Mouse (Mus musculus) liver, embryonic 13.5 days (tissue): Measurements from ENCODE around the gene Hnrnpd. TPM values are rescaled to one million over a fixed set of nuclear protein-coding genes. Genes with fewer than 3 reads are reported as not detected.
A peak's percentile ranks its signal among the peaks of the same experiment; 100 is the strongest.

Source experiments
- ATAC-seq: fragments of 200-750 bp; cut with Nextera tagmentation; 2 replicates; pipeline ENCODE4 v1.8.0; 2017; ENCODE audit warnings: low read depth, mild to moderate bottlenecking, moderate number of reproducible peaks, moderate library complexity
- DNase-seq: peaks from one replicate; pipeline ENCODE4 v3.0.0; 2022
- H3K27ac ChIP-seq: fragments of 300-500 bp; sonication (generic); 2 replicates; pipeline ENCODE4 v1.5.1; 2015; ENCODE audit warnings: moderate library complexity, mild to moderate bottlenecking, inconsistent platforms
- H3K27me3 ChIP-seq: fragments of 300-500 bp; sonication (generic); 2 replicates; pipeline ENCODE4 v1.6.1; 2015; ENCODE audit warnings: mild to moderate bottlenecking, inconsistent platforms
- H3K36me3 ChIP-seq: fragments of 300-500 bp; sonication (generic); 2 replicates; pipeline ENCODE4 v1.6.1; 2015; ENCODE audit warnings: mild to moderate bottlenecking, inconsistent platforms
- H3K4me1 ChIP-seq: fragments of 300-500 bp; sonication (generic); replicated peaks from 2 replicates; pipeline ENCODE4 v1.6.1; 2015; ENCODE audit warnings: inconsistent platforms
- H3K4me2 ChIP-seq: fragments of 300-500 bp; sonication (generic); 2 replicates; pipeline ENCODE4 v1.6.1; 2015; ENCODE audit warnings: inconsistent platforms, mild to moderate bottlenecking, moderate library complexity
- H3K4me3 ChIP-seq: fragments of 300-500 bp; sonication (generic); replicated peaks from 2 replicates; pipeline ENCODE4 v1.5.1; 2015; ENCODE audit warnings: mild to moderate bottlenecking, inconsistent platforms
- H3K9ac ChIP-seq: fragments of 300-500 bp; sonication (generic); 2 replicates; pipeline ENCODE4 v1.6.1; 2015; ENCODE audit warnings: mild to moderate bottlenecking, inconsistent platforms
- H3K9me3 ChIP-seq: fragments of 300-500 bp; sonication (generic); replicated peaks from 2 replicates; pipeline ENCODE4 v1.6.1; 2016; ENCODE audit warnings: inconsistent platforms
- WGBS: fragments of 180-500 bp; shearing (Covaris S2); methylation state at CpG from one replicate; pipeline ENCODE4 v1.1.7; 2015; ENCODE audit not compliant: insufficient replicate concordance; 5-methylcytosine and 5-hydroxymethylcytosine counted together
- polyA plus RNA-seq: library from polyadenylated mRNA; unstranded; fragments of >200 nt; fragmentation: Nextera tagmentation; extraction: Ambion mirVana; gene quantifications from 2 replicates; pipeline ENCODE4 v1.2.1, GENCODE M21; 2015

Gene Hnrnpd
- polyA plus RNA-seq, 1 experiment from 2014 or later: 84.1 TPM

GRCm38 (mm10) chr5:99959236-99959936 is 19.4 kb downstream of the Hnrnpd start:
- ATAC-seq (no peak), DNase-seq (no peak)
- Histone ChIP-seq H3K4me2 (no peak overlapping the region), H3K9me3 (no peaks in the 10 kb centered on the region), H3K4me1 (0 out of 2 replicates have a peak, but pooled peaks cover 4% of the 10 kb centered on the region), H3K27ac (no peak overlapping the region), H3K9ac (no peak overlapping the region), H3K4me3 (no peak overlapping the region), H3K27me3 (no peaks in the 10 kb centered on the region), H3K36me3 (peaks cover 60% of the 10 kb centered on the region)
- WGBS: 82% methylated on average over 2 of the region's 2 CpGs

- Histone ChIP-seq H3K27ac (no peak overlapping the region), H3K9ac (no peak overlapping the region), H3K4me1 (0 out of 2 replicates have a peak, but pooled peaks cover 4% of the 10 kb centered on the region), H3K4me2 (no peak overlapping the region), H3K4me3 (no peak overlapping the region), H3K9me3 (no peaks in the 10 kb centered on the region), H3K36me3 (peaks cover 53% of the 10 kb centered on the region), H3K27me3 (no peaks in the 10 kb centered on the region)
- no peak for DNase-seq
- WGBS: 87% methylated on average over 1 of the region's 1 CpGs
- ATAC-seq: no peak
Observed at GRCm38 (mm10) chr5:99958666-99959065, 20.1 kb downstream of the Hnrnpd start.

GRCm38 (mm10) chr5:99953883-99954282 is 24.9 kb downstream of the Hnrnpd start:
- Histone ChIP-seq H3K27ac (no peak overlapping the region), H3K9me3 (no peaks in the 10 kb centered on the region), H3K4me1 (peaks cover 10% of the 10 kb centered on the region; the same call in 1 of the 2 replicates), H3K4me2 (no peak overlapping the region), H3K4me3 (no peak overlapping the region), H3K36me3 (peaks cover 24% of the 10 kb centered on the region), H3K9ac (no peak overlapping the region), H3K27me3 (no peaks in the 10 kb centered on the region)
- DNase-seq (no peak), ATAC-seq (no peak)
- WGBS: 48% methylated on average over 1 of the region's 1 CpGs

DNA sequence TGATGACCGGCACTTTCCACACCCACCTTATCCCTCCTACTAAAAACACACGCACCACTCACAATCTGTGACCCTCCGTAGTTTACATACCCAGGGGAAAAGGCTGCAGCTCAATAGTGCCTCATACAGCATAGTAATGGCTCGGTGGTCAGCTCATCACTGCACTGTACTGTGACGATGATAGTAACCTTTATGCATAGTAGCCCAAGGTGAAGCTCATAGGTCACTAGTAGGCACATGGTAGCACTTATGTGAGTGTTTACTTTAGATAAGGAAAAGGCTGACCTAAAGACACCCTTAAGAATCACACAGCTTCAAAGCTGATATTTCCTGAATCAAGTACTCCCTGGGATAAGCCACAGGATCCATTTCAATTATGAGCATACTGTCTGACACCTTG is 26.2 kb downstream of the Hnrnpd start:
- peaks cover 16% of the 10 kb centered on the region for H3K36me3 ChIP-seq
- H3K4me3 ChIP-seq: no peak overlapping the region
- DNase-seq (no peak), ATAC-seq (peak; percentile 71)
- no peaks in the 10 kb centered on the region for H3K9me3 ChIP-seq
- H3K9ac ChIP-seq: no peak overlapping the region
- H3K4me1 ChIP-seq: peaks cover 10% of the 10 kb centered on the region; the same call in 1 of the 2 replicates
- WGBS: 63% methylated on average over 5 of the region's 5 CpGs
- no peak overlapping the region for H3K27ac ChIP-seq
- H3K27me3 ChIP-seq: no peaks in the 10 kb centered on the region
- H3K4me2 ChIP-seq: no peak overlapping the region

- Histone ChIP-seq H3K27ac (no peak overlapping the region), H3K9ac (no peak overlapping the region), H3K4me1 (no peaks in the 10 kb centered on the region), H3K4me2 (no peak overlapping the region), H3K36me3 (peaks cover 9% of the 10 kb centered on the region; the same call in 1 of the 2 replicates), H3K4me3 (no peak overlapping the region), H3K27me3 (no peaks in the 10 kb centered on the region), H3K9me3 (no peaks in the 10 kb centered on the region)
- 70% methylated on average over 10 of the region's 10 CpGs for WGBS
- ATAC-seq (no peak), DNase-seq (no peak)
Observed at GRCm38 (mm10) chr5:99941776-99942502, 36.8 kb downstream of the Hnrnpd start.

DNA sequence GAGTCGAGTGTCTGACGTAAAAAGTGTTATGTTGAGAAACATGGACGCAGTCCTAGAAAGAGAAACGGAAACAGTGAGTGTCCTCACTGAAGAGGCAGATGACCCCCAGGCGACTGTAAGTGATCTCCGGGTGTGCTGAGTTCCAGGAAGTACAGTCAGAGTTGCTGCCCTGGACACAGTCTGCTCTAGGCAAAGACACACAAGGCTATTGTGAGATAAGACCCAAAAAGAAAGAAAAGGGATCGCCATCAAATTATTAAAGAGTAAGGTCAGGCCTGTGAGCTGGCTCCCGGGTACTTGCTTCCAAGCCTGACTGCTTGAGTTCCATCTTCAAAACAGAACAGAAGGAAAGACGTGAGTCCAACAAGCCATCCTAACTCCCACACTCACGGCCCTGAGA is 37.5 kb downstream of the Hnrnpd start:
- ATAC-seq: no peak
- H3K4me2 ChIP-seq: no peak overlapping the region
- 67% methylated on average over 10 of the region's 10 CpGs for WGBS

DNA sequence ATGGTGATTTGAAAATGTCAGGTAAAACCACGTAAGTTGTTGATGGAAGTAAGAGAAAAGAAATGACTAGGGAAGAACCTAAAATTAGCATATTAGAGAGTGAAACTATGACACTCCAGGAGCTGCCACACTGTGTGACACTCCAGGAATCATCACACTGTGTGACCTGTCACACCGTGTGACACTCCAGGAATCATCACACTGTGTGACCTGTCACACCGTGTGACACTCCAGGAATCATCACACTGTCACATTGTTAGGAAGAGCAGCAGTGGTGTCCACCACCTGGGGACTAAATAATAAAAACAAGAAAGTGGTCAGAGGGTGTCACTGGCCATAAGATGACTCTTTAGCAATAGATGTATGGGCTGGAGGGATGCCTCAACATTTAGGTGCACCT is 39.3 kb downstream of the Hnrnpd start:
- H3K4me2 ChIP-seq: no peak overlapping the region
- ATAC-seq (no peak), DNase-seq (no peak)
- H3K9ac ChIP-seq: no peak overlapping the region
- no peaks in the 10 kb centered on the region for H3K9me3 ChIP-seq
- H3K27me3 ChIP-seq: no peaks in the 10 kb centered on the region
- H3K4me1 ChIP-seq: no peaks in the 10 kb centered on the region
- H3K27ac ChIP-seq: no peak overlapping the region
- 66% methylated on average over 3 of the region's 3 CpGs for WGBS
- H3K36me3 ChIP-seq: no peaks in the 10 kb centered on the region
- H3K4me3 ChIP-seq: no peak overlapping the region

More for the DNA sequence above, 37.5 kb downstream of the Hnrnpd start:
- Histone ChIP-seq H3K4me3 (no peak overlapping the region), H3K27ac (no peak overlapping the region), H3K27me3 (no peaks in the 10 kb centered on the region), H3K9me3 (no peaks in the 10 kb centered on the region), H3K9ac (no peak overlapping the region), H3K4me1 (no peaks in the 10 kb centered on the region), H3K36me3 (peaks cover 9% of the 10 kb centered on the region; the same call in 1 of the 2 replicates)
- no peak for DNase-seq

GRCm38 (mm10) chr5:99931910-99932309 is 46.8 kb downstream of the Hnrnpd start:
- ATAC-seq: no peak
- WGBS: 58% methylated on average over 6 of the region's 6 CpGs

GRCm38 (mm10) chr5:99927951-99928350 is 50.8 kb downstream of the Hnrnpd start:
- ATAC-seq (no peak), DNase-seq (peak; percentile 35)
- H3K27me3 ChIP-seq: no peaks in the 10 kb centered on the region
- 35% methylated on average over 4 of the region's 4 CpGs for whole genome bisulfite sequencing
- no peak overlapping the region for H3K9ac ChIP-seq
- H3K36me3 ChIP-seq: no peaks in the 10 kb centered on the region
- H3K9me3 ChIP-seq: no peaks in the 10 kb centered on the region
- no peak overlapping the region for H3K4me2 ChIP-seq
- H3K4me3 ChIP-seq: no peak overlapping the region
- no peaks in the 10 kb centered on the region for H3K4me1 ChIP-seq
- H3K27ac ChIP-seq: no peak overlapping the region

More at GRCm38 (mm10) chr5:99931910-99932309, 46.8 kb downstream of the Hnrnpd start:
- Histone ChIP-seq H3K4me3 (no peak overlapping the region), H3K9me3 (no peaks in the 10 kb centered on the region), H3K4me2 (no peak overlapping the region), H3K4me1 (no peaks in the 10 kb centered on the region), H3K27ac (no peak overlapping the region), H3K9ac (no peak overlapping the region), H3K27me3 (no peaks in the 10 kb centered on the region), H3K36me3 (no peaks in the 10 kb centered on the region)
- DNase-seq: no peak

DNA sequence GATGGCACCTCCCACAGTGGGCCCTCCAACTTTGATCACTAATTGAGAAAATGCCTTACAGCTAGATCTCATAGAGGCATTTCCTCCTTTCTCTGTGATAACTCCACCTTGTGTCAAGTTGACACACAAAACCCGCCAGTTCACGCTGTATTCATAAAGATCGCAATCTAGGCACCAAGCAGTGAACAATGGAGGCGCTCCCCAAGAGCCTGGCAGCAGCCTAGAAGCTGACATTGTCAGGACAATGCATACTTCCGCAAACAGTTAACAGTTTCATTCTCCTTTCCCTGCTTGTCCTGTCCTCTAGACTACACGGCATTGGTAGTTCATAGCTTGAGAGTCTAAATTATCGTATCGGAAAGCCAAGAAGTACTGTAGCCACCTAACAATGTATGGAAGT is 56.7 kb downstream of the Hnrnpd start:
- Histone ChIP-seq H3K9ac (no peak overlapping the region), H3K9me3 (no peaks in the 10 kb centered on the region), H3K4me1 (no peaks in the 10 kb centered on the region), H3K4me3 (no peak overlapping the region), H3K36me3 (no peaks in the 10 kb centered on the region), H3K4me2 (no peak overlapping the region), H3K27me3 (no peaks in the 10 kb centered on the region), H3K27ac (no peak overlapping the region)
- DNase-seq: no peak
- ATAC-seq: no peak
- 60% methylated on average over 8 of the region's 8 CpGs for WGBS

DNA sequence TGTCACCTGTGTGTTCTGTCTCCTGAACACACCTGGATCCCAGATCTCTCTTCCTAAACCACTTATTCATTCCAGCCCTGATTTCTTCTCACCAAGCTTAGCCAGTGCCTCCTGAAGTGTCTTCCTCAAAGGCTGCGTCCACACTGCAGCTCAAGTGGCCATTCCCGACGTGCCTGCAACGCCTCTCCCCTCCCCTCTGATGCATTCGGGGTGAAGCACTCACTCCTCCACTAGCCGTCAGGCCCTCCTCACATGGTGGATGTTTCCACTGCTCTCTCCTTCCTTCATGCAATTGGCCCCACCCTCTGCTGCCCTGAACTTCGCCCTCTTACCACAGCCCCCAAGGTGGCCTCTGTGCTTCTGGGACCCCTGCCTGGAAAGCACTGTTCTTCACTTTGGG is 63.2 kb downstream of the Hnrnpd start:
- ATAC-seq (no peak), DNase-seq (no peak)
- no peaks in the 10 kb centered on the region for H3K27me3 ChIP-seq
- no peaks in the 10 kb centered on the region for H3K36me3 ChIP-seq
- no peak overlapping the region for H3K4me3 ChIP-seq
- no peak overlapping the region for H3K9ac ChIP-seq
- no peak overlapping the region for H3K4me2 ChIP-seq
- no peak overlapping the region for H3K27ac ChIP-seq
- H3K4me1 ChIP-seq: no peaks in the 10 kb centered on the region
- 34% methylated on average over 7 of the region's 7 CpGs for WGBS
- no peaks in the 10 kb centered on the region for H3K9me3 ChIP-seq
